Mouse (Mus musculus): ENCODE data around the gene Apba2.

The Apba2 gene

GRCm38 (mm10) chr7:64501536-64502270, at the start of gene Apba2:
Gene Apba2 (plus strand): TSS chr7:64501706.
- DNase-seq: no peak

GRCm38 (mm10) chr7:64451861-64452382, 49.6 kb upstream of the Apba2 start:
- DNase-seq: no peak

DNA sequence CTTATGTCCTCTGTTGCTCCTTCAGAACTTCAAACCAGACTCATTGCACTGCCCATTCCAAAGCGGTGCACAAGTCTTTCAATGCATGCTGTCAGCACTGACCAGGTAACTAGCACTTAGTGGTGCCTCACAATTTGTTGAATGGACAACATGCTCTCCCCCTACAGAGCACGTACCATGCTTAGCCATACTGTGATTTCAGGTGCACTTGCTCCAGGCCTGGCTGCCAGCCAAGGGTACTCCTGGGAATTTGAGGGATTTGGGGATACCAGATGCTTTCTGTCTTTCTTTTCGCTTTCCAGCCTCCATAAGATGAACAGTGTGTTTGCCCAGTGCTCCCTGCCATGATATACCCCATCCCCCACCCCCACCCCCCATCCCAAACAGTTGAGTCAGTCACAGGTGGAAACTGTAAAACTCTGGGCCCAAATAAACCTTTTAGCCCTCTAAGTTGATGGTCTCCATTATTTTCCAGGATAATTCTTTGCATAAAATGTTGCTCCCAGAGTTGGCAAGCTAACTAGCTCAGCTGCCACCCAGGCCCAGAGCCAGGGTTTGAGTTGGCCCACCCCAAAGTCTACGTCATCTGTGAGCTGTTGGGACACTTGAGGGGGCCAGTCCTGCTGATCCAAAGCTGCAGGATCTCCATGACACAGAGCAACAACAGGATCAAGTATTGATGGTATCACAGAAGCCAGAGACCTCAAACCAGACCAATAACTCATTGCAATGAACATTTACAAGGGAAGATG, 48.9 kb upstream of the Apba2 start:
- DNase-seq: no peak

- DNase-seq: no peak
Measured at GRCm38 (mm10) chr7:64456176-64456575, 45.3 kb upstream of the Apba2 start.

- DNase-seq: no peak
Measured at GRCm38 (mm10) chr7:64456676-64457075, 44.8 kb upstream of the Apba2 start.

DNA sequence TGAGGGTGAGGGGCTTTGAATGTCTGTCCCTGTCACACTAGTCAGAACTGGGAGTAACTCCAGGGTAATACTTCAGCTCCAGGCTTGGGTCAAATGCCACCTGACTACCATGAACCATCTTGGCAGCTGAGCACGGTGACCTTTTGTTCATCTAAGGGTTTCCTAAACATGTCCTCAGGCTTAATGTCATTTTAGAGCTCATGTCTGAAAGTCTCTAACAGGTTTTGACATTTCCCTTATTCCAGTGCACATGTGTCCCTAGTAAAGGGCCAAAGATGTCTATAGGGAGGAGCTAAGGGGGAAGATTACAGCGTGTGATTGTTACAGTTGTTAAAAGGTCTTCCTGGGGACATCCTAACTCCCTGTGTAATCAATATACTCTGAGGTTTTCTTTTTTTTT, 43.7 kb upstream of the Apba2 start:
- no peak for DNase-seq

GRCm38 (mm10) chr7:64497438-64497837, 4.1 kb upstream of the Apba2 start:
- DNase-seq: no peak

DNA sequence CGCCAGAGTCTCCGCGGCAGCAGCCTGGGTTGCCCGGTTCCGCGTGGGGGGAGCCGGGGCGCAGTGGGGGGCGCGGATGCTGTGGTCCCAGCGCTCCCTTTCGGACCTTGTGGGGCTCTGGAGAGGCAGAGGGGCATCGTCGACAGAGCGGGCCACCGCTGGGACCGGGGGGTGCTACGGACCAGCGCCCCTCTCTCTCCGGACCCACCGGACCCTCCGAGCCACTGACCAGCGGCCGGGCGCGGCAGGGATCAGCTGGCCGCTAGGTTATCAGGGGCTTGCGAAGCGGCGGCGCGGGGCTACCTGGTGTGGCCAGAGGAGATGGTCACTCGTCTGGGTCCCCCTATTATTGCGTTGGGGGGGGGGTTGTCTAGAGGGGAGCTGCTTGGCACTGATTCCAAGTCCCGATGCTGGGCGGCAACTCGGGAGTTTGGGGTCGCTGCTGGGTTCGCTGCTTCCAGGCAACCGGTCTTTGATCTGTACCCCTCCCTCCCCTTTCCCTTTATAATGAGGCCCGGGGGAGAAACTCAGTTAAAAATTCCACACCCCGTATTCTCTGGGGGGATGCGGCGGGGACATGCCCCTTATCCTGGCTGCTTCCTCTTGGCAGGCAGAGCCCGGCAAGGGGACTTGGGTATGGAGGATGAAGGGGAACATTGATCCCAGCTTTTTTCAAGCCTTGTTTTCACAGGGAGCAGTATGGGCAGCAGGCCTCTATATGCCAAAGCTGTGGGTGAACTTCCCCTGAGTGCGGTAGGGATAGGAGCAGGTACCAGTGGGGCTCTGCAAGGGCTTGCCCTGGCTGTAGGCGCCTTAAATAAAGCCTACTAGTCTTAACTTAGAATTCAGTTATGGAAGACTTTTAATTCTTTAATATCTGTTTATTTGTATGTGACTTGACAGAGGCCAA, 1.0 kb downstream of the Apba2 start:
- no peak for DNase-seq

- DNase-seq: no peak
Measured at GRCm38 (mm10) chr7:64503641-64504040, 2.1 kb downstream of the Apba2 start.

- no peak for DNase-seq
Measured at GRCm38 (mm10) chr7:64504691-64505231, 3.3 kb downstream of the Apba2 start.

DNA sequence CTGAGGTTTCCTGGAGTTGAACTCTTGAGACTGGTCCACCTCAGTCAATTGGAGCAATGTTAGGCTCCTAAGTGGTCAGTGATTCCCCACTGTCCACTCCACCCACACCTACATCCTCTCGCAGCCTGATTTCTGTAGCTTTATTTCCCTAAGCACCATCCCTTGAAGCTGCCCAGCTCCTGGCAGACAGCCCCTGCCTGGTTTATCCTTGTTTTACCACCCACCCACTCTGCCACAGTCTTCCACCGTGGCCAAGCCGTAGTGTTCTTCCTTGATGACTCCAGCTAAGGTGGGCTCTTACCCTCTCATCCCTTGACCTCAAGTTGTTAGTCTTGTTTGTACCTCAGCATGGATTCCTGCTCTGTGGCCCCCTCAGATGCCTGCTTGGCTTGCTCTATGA, 4.1 kb downstream of the Apba2 start:
- DNase-seq: no peak

DNA sequence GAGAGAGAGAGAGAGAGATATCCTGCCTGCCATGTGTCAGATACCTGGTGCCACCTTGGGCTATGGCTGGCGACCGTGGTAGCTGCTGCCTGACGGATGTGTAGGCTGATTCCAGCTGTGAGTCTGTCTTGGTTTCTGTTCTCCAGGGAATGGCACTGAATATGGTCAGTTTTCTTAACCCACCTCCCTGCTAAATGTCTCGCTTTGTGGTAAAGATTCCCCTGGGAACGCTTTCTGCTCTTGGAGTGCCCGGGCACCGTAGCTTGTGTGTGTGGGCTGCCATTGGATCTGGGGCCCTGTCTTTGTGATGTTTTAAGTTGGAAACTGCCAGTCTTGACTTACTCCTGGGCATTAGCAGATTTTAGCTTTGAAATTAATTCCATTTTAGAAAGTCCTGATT, 7.3 kb downstream of the Apba2 start:
- DNase-seq: no peak

DNA sequence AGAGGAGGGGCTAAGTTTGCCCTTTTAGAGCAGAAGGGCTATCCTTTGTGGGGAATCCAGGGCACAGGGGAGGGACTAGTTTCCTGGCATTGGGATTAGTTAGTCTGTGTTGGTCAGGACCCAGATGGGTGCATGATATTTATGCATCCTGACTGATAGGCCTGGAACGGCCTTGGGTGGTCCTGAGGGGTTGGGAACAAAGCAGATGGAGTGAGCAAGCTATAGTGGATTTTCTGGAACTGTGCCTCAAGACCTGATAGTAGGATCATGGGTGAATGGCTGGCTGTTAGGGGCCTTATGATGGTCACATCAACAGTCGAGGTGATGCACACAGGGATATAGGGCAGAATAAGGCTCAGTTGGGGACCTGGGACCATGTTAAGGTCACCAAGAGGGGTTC, 8.4 kb downstream of the Apba2 start:
- DNase-seq: no peak

DNA sequence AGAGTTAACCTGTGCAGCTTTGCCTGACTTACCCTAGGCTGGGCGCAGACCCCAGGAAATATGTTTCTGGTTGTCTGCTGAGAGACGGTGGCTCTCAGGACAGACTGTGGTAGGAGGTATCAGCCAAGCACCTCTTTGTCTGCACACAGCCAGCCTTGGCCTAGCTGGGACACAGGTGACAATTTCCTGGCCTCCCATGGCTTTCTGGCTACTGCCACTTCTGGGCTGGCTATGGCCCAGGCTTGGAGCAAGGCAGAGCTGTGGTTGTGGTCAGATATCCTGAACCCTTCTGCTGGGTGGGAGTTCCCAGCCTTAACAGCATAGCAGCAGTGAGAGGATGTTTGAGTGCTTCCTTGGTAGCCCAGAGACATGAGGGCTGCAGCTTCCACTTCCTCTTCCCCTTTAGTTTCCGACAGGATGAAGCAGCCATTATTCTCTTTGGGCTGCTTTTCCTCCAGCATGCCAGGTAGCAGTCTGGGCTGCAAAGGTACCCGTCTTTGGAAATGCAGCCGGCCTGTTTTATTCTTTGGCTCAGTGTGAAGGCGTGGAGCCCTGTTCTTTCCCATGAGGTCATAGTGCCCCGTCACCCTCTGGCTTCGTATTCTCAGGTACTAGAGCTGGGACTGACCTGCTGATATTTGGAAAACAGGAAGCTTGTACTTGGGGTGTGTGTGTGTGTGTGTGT, 9.2 kb downstream of the Apba2 start:
- no peak for DNase-seq

- DNase-seq: no peak
Measured at GRCm38 (mm10) chr7:64513621-64514020, 12.1 kb downstream of the Apba2 start.

GRCm38 (mm10) chr7:64515280-64515679, 13.8 kb downstream of the Apba2 start:
- DNase-seq: no peak

- no peak for DNase-seq
Measured at GRCm38 (mm10) chr7:64515891-64516290, 14.4 kb downstream of the Apba2 start.

DNA sequence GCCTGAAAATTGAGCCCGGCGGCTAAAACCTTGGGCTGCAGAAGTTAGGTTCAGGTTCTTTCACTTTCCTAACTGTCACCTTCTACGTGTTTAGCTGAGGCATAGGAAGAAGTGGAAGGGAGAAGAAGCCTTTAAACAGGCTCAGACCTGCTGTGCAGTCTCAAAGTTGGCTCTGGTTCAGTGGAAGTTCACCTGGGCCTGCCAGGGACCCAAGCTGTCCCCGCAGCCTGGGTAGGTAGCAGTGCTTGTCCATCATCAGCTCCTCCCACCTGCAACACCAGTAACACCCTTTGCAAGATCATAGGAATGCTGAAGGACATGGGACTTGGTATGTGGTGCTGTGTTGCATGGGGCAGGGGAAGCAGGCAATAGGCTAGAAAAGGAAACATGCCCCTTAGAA, 17.6 kb downstream of the Apba2 start:
- DNase-seq: no peak

DNA sequence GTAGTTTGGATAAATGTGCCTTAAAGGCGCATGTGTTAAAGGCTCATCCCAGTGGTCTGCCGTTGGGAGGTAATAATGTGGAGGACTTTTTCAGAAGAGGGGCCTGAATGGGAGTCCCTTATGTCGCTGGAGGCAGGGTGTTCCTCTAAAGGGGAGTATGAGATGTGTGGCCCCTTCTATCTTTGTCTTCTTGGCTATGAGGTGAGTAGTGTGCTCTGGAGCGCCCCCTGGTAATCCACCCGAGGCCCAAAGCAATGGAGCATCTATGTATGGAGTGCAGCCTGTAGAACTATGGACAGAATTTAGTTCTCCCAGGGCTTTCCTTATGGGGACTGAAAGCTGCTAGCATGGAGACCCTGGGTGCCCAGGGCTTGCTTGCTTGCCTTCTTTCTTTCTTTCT, 18.0 kb downstream of the Apba2 start:
- DNase-seq: no peak

DNA sequence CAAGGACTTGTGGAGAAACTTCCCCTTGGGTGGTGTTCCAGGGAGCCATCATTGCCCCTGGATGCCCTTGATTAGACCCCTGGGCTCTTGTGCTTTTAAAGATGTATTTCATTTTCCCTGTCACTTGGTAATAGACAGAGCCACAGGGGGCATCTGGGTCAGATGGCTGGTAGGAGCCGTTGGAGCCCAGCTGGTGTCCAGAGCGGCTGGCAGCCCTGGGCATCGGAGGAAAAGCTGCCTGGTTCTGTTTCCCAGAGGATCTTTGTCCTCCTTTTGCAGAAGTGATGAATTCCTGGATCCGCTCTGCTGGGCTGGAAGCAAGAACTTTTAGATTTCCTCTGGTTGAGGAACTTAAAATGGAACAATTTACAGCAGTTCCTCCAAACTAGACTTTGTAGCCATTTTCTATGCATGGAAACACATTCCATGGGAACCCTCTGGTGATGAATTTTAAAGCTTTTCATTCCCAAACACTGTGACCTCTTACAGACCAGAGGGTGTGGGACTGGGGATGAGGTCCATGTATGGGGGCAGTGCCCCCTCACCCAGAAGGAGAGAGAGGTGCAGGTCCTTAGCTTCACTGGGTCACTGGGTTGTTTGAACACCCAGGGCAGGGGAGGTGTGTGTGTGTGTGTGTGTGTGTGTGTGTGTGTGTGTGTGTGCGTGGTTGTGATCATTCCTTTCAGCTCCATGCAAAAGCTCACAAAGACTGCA, 20.3 kb downstream of the Apba2 start:
- DNase-seq: no peak

GRCm38 (mm10) chr7:64522409-64522730, 20.9 kb downstream of the Apba2 start:
- no peak for DNase-seq

GRCm38 (mm10) chr7:64531297-64531696, 29.8 kb downstream of the Apba2 start:
- DNase-seq: no peak
